In genomic region chr8:84729921-84730362, GRCm38 (mm10) we compare ENCODE assay signal across 8 mouse cellular contexts. TPM values are rescaled to one million over a fixed set of nuclear protein-coding genes. Genes with fewer than 3 reads are reported as not detected.
A peak's percentile ranks its signal among the peaks of the same experiment; 100 is the strongest.
DNase-seq lines count a peak whose midpoint lies in the region; ATAC-seq and TF ChIP-seq lines count a peak whose summit lies in the region.

No protein-coding gene starts in this region.

- TF ChIP-seq POLR2A in heart, adult 2 months (IDR thresholded peaks at IDR 0.05; ENCODE audit: insufficient read depth, low read depth, low read length) = 0 out of 2 replicates have a peak, but pooled peaks have one; percentile 27

- intact Hi-C loops in heart, adult 2 months (cut with DNase I) = no loop called here

- no peaks in the 10 kb centered on the region for H3K9me3 ChIP-seq in limb, embryonic 13.5 days
- H3K9me3 ChIP-seq in midbrain, postnatal 0 days (ENCODE audit: low read length) = no peaks in the 10 kb centered on the region

- TF ChIP-seq EP300 in heart, adult 2 months (IDR thresholded peaks at IDR 0.05; ENCODE audit: insufficient read depth, low read depth, low read length) = peak; percentile 74; the same call in 1 of the 2 replicates

- H3K4me2 ChIP-seq in limb, embryonic 13.5 days (replicated peaks) = no peak overlapping the region
- H3K4me2 ChIP-seq in midbrain, postnatal 0 days (ENCODE audit: low read depth, low read length, poor library complexity, severe bottlenecking) = no peak overlapping the region

- 0 out of 2 replicates have a peak, but pooled peaks have one; percentile 0 for ATAC-seq in frontal cortex, adult (ENCODE audit: low TSS enrichment)
- no peak for ATAC-seq in limb, embryonic 13.5 days (ENCODE audit: low FRiP score, low read depth)
- no peak for ATAC-seq in midbrain, postnatal 0 days (ENCODE audit: low FRiP score)

- no peak for TF ChIP-seq CTCF in heart, adult 2 months (IDR thresholded peaks at IDR 0.05)
- no peak for TF ChIP-seq CTCF in midbrain, postnatal 0 days (IDR thresholded peaks at IDR 0.05)

- 45% methylated on average over 16 of the region's 16 CpGs for WGBS in heart, adult 2 months
- 93% methylated on average over 16 of the region's 16 CpGs for WGBS in limb, embryonic 13.5 days
- WGBS in midbrain, postnatal 0 days = 77% methylated on average over 16 of the region's 16 CpGs

- DNase-seq in frontal cortex, postnatal 36 days (ENCODE audit: low spot score in 2 of 2) = no peak
- peak; percentile 80 for DNase-seq in brain, adult 2 months (ENCODE audit: low read depth, low spot score)
- peak; percentile 73 to 76 for DNase-seq in heart, adult 2 months
- DNase-seq in midbrain, postnatal 0 days (ENCODE audit: low spot score) = no peak
- DNase-seq in urinary bladder, postnatal 25 days (ENCODE audit: low spot score) = no peak
- no peak for DNase-seq in frontal cortex, adult 2 months (ENCODE audit: extremely low spot score in 1 of 2, low spot score in 1 of 2)

- H3K4me1 ChIP-seq in heart, adult 2 months (ENCODE audit: control insufficient read depth, insufficient read depth, low read length) = peaks cover 59% of the 10 kb centered on the region
- peaks cover 100% of the 10 kb centered on the region for H3K4me1 ChIP-seq in limb, embryonic 13.5 days
- H3K4me1 ChIP-seq in midbrain, postnatal 0 days (ENCODE audit: insufficient read depth, low read length) = peaks cover 11% of the 10 kb centered on the region

- H3K27me3 ChIP-seq in heart, adult 2 months (ENCODE audit: control insufficient read depth, insufficient read depth, low read length) = no peaks in the 10 kb centered on the region
- no peaks in the 10 kb centered on the region for H3K27me3 ChIP-seq in limb, embryonic 13.5 days
- H3K27me3 ChIP-seq in midbrain, postnatal 0 days (ENCODE audit: insufficient read depth, low read length) = no peaks in the 10 kb centered on the region

- H3K27ac ChIP-seq in heart, adult 2 months = peak overlapping the region; percentile 85
- peak overlapping the region; percentile 39; the same call in 1 of the 2 replicates for H3K27ac ChIP-seq in limb, embryonic 13.5 days
- H3K27ac ChIP-seq in midbrain, postnatal 0 days (ENCODE audit: low read depth, low read length) = peak overlapping the region; percentile 64

- H3K9ac ChIP-seq in heart, adult 2 months (ENCODE audit: low read depth, low read length) = no peak overlapping the region
- peak overlapping the region; percentile 43; the same call in 1 of the 2 replicates for H3K9ac ChIP-seq in limb, embryonic 13.5 days
- no peak overlapping the region for H3K9ac ChIP-seq in midbrain, postnatal 0 days (replicated peaks; ENCODE audit: low read length, poor library complexity, severe bottlenecking)

- H3K4me3 ChIP-seq in heart, adult 2 months = no peak overlapping the region
- H3K4me3 ChIP-seq in limb, embryonic 13.5 days = no peak overlapping the region
- H3K4me3 ChIP-seq in midbrain, postnatal 0 days (ENCODE audit: low read depth, low read length) = no peak overlapping the region

- H3K79me2 ChIP-seq in heart, adult 2 months (replicated peaks; ENCODE audit: control insufficient read depth, insufficient read depth, low read length) = no peaks in the 10 kb centered on the region

- peaks cover 18% of the 10 kb centered on the region for H3K36me3 ChIP-seq in heart, adult 2 months (ENCODE audit: control insufficient read depth, insufficient read depth, low read length)
- peaks cover 65% of the 10 kb centered on the region for H3K36me3 ChIP-seq in limb, embryonic 13.5 days
- H3K36me3 ChIP-seq in midbrain, postnatal 0 days (ENCODE audit: insufficient read depth, low read length) = no peaks in the 10 kb centered on the region

RNA-seq across cellular contexts. Expression of gene G430095P16Rik, which starts 7.1 kb away (rescaled TPM):
- under 1 TPM in 1 of 2 experiments, not detected in 1; 0.55 TPM for total RNA-seq in heart, adult 2 months (2021)
- polyA plus RNA-seq in heart, adult 2 months (2012; rRNA removed) = 0.70 TPM in 1 of 2 replicates, not detected in the other
- 7.1 and 9.8 TPM in 2 replicates for polyA plus RNA-seq in limb, embryonic 13.5 days (2015; fragmentation: Nextera tagmentation; extraction: Ambion mirVana)
- not detected in 2 replicates for total RNA-seq in midbrain, postnatal 0 days (2014; rRNA removed)
- polyA plus RNA-seq in midbrain, postnatal 0 days (2015; fragmentation: Nextera tagmentation; extraction: Ambion mirVana) = 0.39 and 0.71 TPM in 2 replicates
- 0.36 TPM in 1 of 2 replicates, not detected in the other for polyA plus RNA-seq in frontal cortex, adult 2 months (2012; rRNA removed)

RNA-seq across cellular contexts. Expression of gene Lyl1, which starts 28.7 kb away (rescaled TPM):
- 1 to 10 TPM; 3.0 to 3.7 TPM for total RNA-seq in heart, adult 2 months (2021)
- polyA plus RNA-seq in heart, adult 2 months (2012; rRNA removed) = 4.0 and 7.7 TPM in 2 replicates
- polyA plus RNA-seq in limb, embryonic 13.5 days (2015; fragmentation: Nextera tagmentation; extraction: Ambion mirVana) = 4.1 and 4.9 TPM in 2 replicates
- total RNA-seq in midbrain, postnatal 0 days (2014; rRNA removed) = 4.6 and 4.8 TPM in 2 replicates
- polyA plus RNA-seq in midbrain, postnatal 0 days (2015; fragmentation: Nextera tagmentation; extraction: Ambion mirVana) = 2.0 and 2.8 TPM in 2 replicates
- 2.9 and 4.1 TPM in 2 replicates for polyA plus RNA-seq in frontal cortex, adult 2 months (2012; rRNA removed)

RNA-seq across cellular contexts. Expression of gene Nacc1, which starts 42.3 kb away (rescaled TPM):
- total RNA-seq in heart, adult 2 months (2021) = 10 to 100 TPM; 30.5 to 31.0 TPM
- polyA plus RNA-seq in heart, adult 2 months (2012; rRNA removed) = 45.3 and 50.5 TPM in 2 replicates
- polyA plus RNA-seq in limb, embryonic 13.5 days (2015; fragmentation: Nextera tagmentation; extraction: Ambion mirVana) = 15.0 and 15.2 TPM in 2 replicates
- 87.2 and 102 TPM in 2 replicates for total RNA-seq in midbrain, postnatal 0 days (2014; rRNA removed)
- polyA plus RNA-seq in midbrain, postnatal 0 days (2015; fragmentation: Nextera tagmentation; extraction: Ambion mirVana) = 13.7 and 13.8 TPM in 2 replicates
- polyA plus RNA-seq in frontal cortex, adult 2 months (2012; rRNA removed) = 79.7 and 79.8 TPM in 2 replicates

RNA-seq across cellular contexts. Expression of gene Trmt1, which starts 43.8 kb away (rescaled TPM):
- 10 to 100 TPM; 32.0 to 37.4 TPM for total RNA-seq in heart, adult 2 months (2021)
- 39.9 and 50.8 TPM in 2 replicates for polyA plus RNA-seq in heart, adult 2 months (2012; rRNA removed)
- polyA plus RNA-seq in limb, embryonic 13.5 days (2015; fragmentation: Nextera tagmentation; extraction: Ambion mirVana) = 70.8 and 72.7 TPM in 2 replicates
- total RNA-seq in midbrain, postnatal 0 days (2014; rRNA removed) = 88.5 and 99.5 TPM in 2 replicates
- polyA plus RNA-seq in midbrain, postnatal 0 days (2015; fragmentation: Nextera tagmentation; extraction: Ambion mirVana) = 74.2 and 75.0 TPM in 2 replicates
- polyA plus RNA-seq in frontal cortex, adult 2 months (2012; rRNA removed) = 143 and 157 TPM in 2 replicates

Comparison
In these comparisons a context has a peak if more than half of its experiments do, and no peak if none do; other contexts are left out.
1. DNase-seq: peak in brain, adult 2 months (single experiment) and heart, adult 2 months (2 of 2); none in frontal cortex, postnatal 36 days (0 of 2), midbrain, postnatal 0 days (single experiment), urinary bladder, postnatal 25 days (single experiment) and frontal cortex, adult 2 months (0 of 2).
2. Peak in every context shown above with its lines, with median percentiles within 50 percentile points of each other: H3K27ac ChIP-seq.